Mouse (Mus musculus) stomach, postnatal 0 days (tissue): ENCODE measurements at regions not wholly inside any gene's neighbourhood (a gene's known extent, or its start where the extent isn't known, plus 50 kb on each side); places are given as distances from the start of the nearest gene placed in this dataset.

Experiments
- CTCF ChIP-seq: IDR thresholded peaks from 2 replicates; pipeline ENCODE4 v1.5.1; 2016; ENCODE audit warnings: antibody characterized with exemption, low read depth, mild to moderate bottlenecking, moderate library complexity
- EP300 ChIP-seq: optimal IDR thresholded peaks from 2 replicates; pipeline ENCODE3; 2016; ENCODE audit warnings: antibody characterized with exemption

DNA sequence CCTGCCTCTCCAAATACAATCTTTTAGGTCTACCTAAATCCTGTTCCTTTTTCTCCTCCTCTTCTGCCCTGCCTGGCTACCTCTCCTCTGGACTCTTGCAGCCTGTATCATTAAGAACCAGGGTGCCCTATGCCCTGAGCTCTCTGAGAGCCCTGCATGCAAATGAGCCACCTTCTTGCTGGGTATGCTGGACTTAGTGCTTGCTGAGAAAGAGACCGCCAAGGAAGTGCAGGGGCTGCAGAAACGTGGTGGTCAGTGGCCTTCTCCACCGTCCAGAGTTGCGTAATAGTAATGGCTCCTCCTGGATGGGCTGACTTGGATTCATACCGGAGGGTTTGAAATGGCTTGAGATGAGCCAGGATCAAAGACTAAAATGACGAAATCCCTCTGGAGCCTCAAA lies 86.9 kb upstream of the Dlx2 start:
- TF ChIP-seq EP300 (no peak), CTCF (no peak)
